In genomic region chr2:162658997-162659396, GRCm38 (mm10) we compare ENCODE assay signal across 8 mouse cellular contexts. TPM values are rescaled to one million over a fixed set of nuclear protein-coding genes. Genes with fewer than 3 reads are reported as not detected.
DNase-seq lines count a peak whose midpoint lies in the region; ATAC-seq and TF ChIP-seq lines count a peak whose summit lies in the region.

No protein-coding gene starts in this region.

- TF ChIP-seq CTCF in heart, postnatal 0 days (IDR thresholded peaks at IDR 0.05; ENCODE audit: low read depth) = peak; percentile 88

- TF ChIP-seq EP300 in heart, postnatal 0 days (IDR thresholded peaks at IDR 0.05; ENCODE audit: low read depth) = no peak

- no peak overlapping the region for H3K9ac ChIP-seq in heart, postnatal 0 days (replicated peaks; ENCODE audit: low read depth, low read length)
- no peak overlapping the region for H3K9ac ChIP-seq in liver, embryonic 13.5 days
- H3K9ac ChIP-seq in neural tube, embryonic 13.5 days = peak overlapping the region; percentile 83

- no peak overlapping the region for H3K27ac ChIP-seq in forebrain, embryonic 10.5 days
- no peak overlapping the region for H3K27ac ChIP-seq in heart, postnatal 0 days (ENCODE audit: low read depth)
- H3K27ac ChIP-seq in liver, embryonic 13.5 days = no peak overlapping the region
- no peak overlapping the region for H3K27ac ChIP-seq in neural tube, embryonic 13.5 days (replicated peaks)

- no peak for ATAC-seq in heart, postnatal 0 days (ENCODE audit: insufficient read depth, low read depth)
- no peak for ATAC-seq in liver, embryonic 13.5 days (ENCODE audit: low read depth)
- ATAC-seq in neural tube, embryonic 13.5 days (ENCODE audit: low read depth) = no peak

- H3K4me2 ChIP-seq in heart, postnatal 0 days (ENCODE audit: low read depth, low read length) = peak overlapping the region; percentile 92
- H3K4me2 ChIP-seq in liver, embryonic 13.5 days = 0 out of 2 replicates have a peak overlapping the region, but pooled peaks have one; percentile 21
- H3K4me2 ChIP-seq in neural tube, embryonic 13.5 days = peak overlapping the region; percentile 98

- H3K36me3 ChIP-seq in forebrain, embryonic 10.5 days (replicated peaks) = no peaks in the 10 kb centered on the region
- H3K36me3 ChIP-seq in heart, postnatal 0 days (replicated peaks; ENCODE audit: control insufficient read depth, insufficient read depth, low read length) = no peaks in the 10 kb centered on the region
- no peaks in the 10 kb centered on the region for H3K36me3 ChIP-seq in liver, embryonic 13.5 days
- H3K36me3 ChIP-seq in neural tube, embryonic 13.5 days = no peaks in the 10 kb centered on the region

- under 1% methylated on average over 18 of the region's 18 CpGs for WGBS in forebrain, embryonic 10.5 days
- under 1% methylated on average over 18 of the region's 18 CpGs for WGBS in heart, postnatal 0 days
- 2% methylated on average over 18 of the region's 18 CpGs for WGBS in liver, embryonic 13.5 days (ENCODE audit: insufficient replicate concordance)
- WGBS in neural tube, embryonic 13.5 days = under 1% methylated on average over 18 of the region's 18 CpGs

- peaks cover 92% of the 10 kb centered on the region for H3K27me3 ChIP-seq in forebrain, embryonic 10.5 days (ENCODE audit: poor library complexity, severe bottlenecking)
- H3K27me3 ChIP-seq in heart, postnatal 0 days (ENCODE audit: control insufficient read depth, insufficient read depth, low read length) = peaks cover 45% of the 10 kb centered on the region
- peaks cover 63% of the 10 kb centered on the region for H3K27me3 ChIP-seq in liver, embryonic 13.5 days
- H3K27me3 ChIP-seq in neural tube, embryonic 13.5 days = peaks cover 48% of the 10 kb centered on the region

- H3K4me1 ChIP-seq in forebrain, embryonic 10.5 days = peaks cover 53% of the 10 kb centered on the region
- peaks cover 9% of the 10 kb centered on the region; the same call in 1 of the 2 replicates for H3K4me1 ChIP-seq in heart, postnatal 0 days (ENCODE audit: control insufficient read depth, insufficient read depth)
- no peaks in the 10 kb centered on the region for H3K4me1 ChIP-seq in liver, embryonic 13.5 days (replicated peaks)
- peaks cover 67% of the 10 kb centered on the region for H3K4me1 ChIP-seq in neural tube, embryonic 13.5 days (replicated peaks)

- DNase-seq in B cell, adult 2 months = peak; percentile 16 to 18
- DNase-seq in brain, adult 2 months (ENCODE audit: low read depth, low spot score) = peak; percentile 93
- DNase-seq in forebrain, embryonic 10.5 days (ENCODE audit: extremely low spot score, low spot score) = peak; percentile 89
- peak; percentile 36 for DNase-seq in heart, postnatal 0 days (ENCODE audit: low spot score)
- peak; percentile 55 to 88 for DNase-seq in kidney, postnatal 36 days
- DNase-seq in liver, embryonic 13.5 days = peak; percentile 9
- peak; percentile 30 for DNase-seq in thymus, postnatal 25 days

- peak overlapping the region; percentile 69 for H3K4me3 ChIP-seq in forebrain, embryonic 10.5 days
- peak overlapping the region; percentile 51 for H3K4me3 ChIP-seq in heart, postnatal 0 days (ENCODE audit: low read depth, low read length)
- H3K4me3 ChIP-seq in liver, embryonic 13.5 days (replicated peaks) = no peak overlapping the region; the same call in 1 of the 2 replicates
- peak overlapping the region; percentile 65 for H3K4me3 ChIP-seq in neural tube, embryonic 13.5 days

- H3K9me3 ChIP-seq in forebrain, embryonic 10.5 days = no peaks in the 10 kb centered on the region
- no peaks in the 10 kb centered on the region for H3K9me3 ChIP-seq in heart, postnatal 0 days (replicated peaks; ENCODE audit: control insufficient read depth, low read length)
- no peaks in the 10 kb centered on the region for H3K9me3 ChIP-seq in liver, embryonic 13.5 days (replicated peaks)
- no peaks in the 10 kb centered on the region for H3K9me3 ChIP-seq in neural tube, embryonic 13.5 days

RNA-seq across cellular contexts. Expression of gene Ptprt, which starts 1.9 kb away (rescaled TPM):
- 0.48 and 0.87 TPM in 2 replicates for polyA plus RNA-seq in forebrain, embryonic 10.5 days (2016; fragmentation: Nextera tagmentation; extraction: Ambion mirVana)
- total RNA-seq in heart, postnatal 0 days (2014; rRNA removed; ENCODE audit: low replicate concordance) = 0.08 and 0.12 TPM in 2 replicates
- 0.47 and 0.55 TPM in 2 replicates for polyA plus RNA-seq in heart, postnatal 0 days (2015; fragmentation: Nextera tagmentation; extraction: Ambion mirVana)
- polyA plus RNA-seq in liver, embryonic 13.5 days (2015; fragmentation: Nextera tagmentation; extraction: Ambion mirVana) = 0.01 and 0.12 TPM in 2 replicates
- polyA plus RNA-seq in neural tube, embryonic 13.5 days (2015; fragmentation: Nextera tagmentation; extraction: Ambion mirVana) = 6.6 and 8.1 TPM in 2 replicates

Comparison
In these comparisons a context has a peak if more than half of its experiments do, and no peak if none do; other contexts are left out.
1. DNase-seq: peak in every context shown above with its lines; median percentile 93 in brain, adult 2 months; 89 in forebrain, embryonic 10.5 days; 72 in kidney, postnatal 36 days; 36 in heart, postnatal 0 days; 30 in thymus, postnatal 25 days; 17 in B cell, adult 2 months; 9 in liver, embryonic 13.5 days.
2. H3K4me2 ChIP-seq: peak in every context shown above with its lines; median percentile 98 in neural tube, embryonic 13.5 days; 92 in heart, postnatal 0 days; 21 in liver, embryonic 13.5 days.